Mouse (Mus musculus): ENCODE results near the gene Avpi1. TPM values are rescaled to one million over a fixed set of nuclear protein-coding genes. Genes with fewer than 3 reads are reported as not detected.
"Not testable (repeated sequence)": the region's sequence is repeated elsewhere in the genome, so short reads cannot be mapped to it uniquely, and the experiment has no call there.

The Avpi1 gene
- total RNA-seq, 2 experiments from 2014 or later: 15.8 to 18.0 TPM

- DNase-seq (ENCODE audit: low spot score in 2 of 2): no peak
These were observed 10.7 kb downstream of the Avpi1 start for GRCm38 (mm10) chr19:42118142-42118541.

GRCm38 (mm10) chr19:42115783-42116335, 13.0 kb downstream of the Avpi1 start:
- DNase-seq (ENCODE audit: low spot score in 2 of 2): no peak

GRCm38 (mm10) chr19:42104681-42105080, 24.2 kb downstream of the Avpi1 start:
- DNase-seq (ENCODE audit: low spot score in 2 of 2): no peak

GRCm38 (mm10) chr19:42099406-42099805, 29.5 kb downstream of the Avpi1 start:
- no peak for DNase-seq (ENCODE audit: low spot score in 2 of 2)

GRCm38 (mm10) chr19:42090637-42091141, 38.2 kb downstream of the Avpi1 start:
- no peak for DNase-seq (ENCODE audit: low spot score in 2 of 2)

GRCm38 (mm10) chr19:42089748-42090595, 38.9 kb downstream of the Avpi1 start, which contains the start of gene Pi4k2a:
Pi4k2a (plus strand) TSS chr19:42090470.
- DNase-seq (ENCODE audit: low spot score in 2 of 2): peak; percentile 97

GRCm38 (mm10) chr19:42089103-42089747, 39.6 kb downstream of the Avpi1 start:
- peak; percentile 40 to 52 for DNase-seq (ENCODE audit: low spot score in 2 of 2)

GRCm38 (mm10) chr19:42086166-42086565, 42.7 kb downstream of the Avpi1 start, which contains the start of gene Morn4:
Morn4 (minus strand) TSS chr19:42086357.
- DNase-seq (ENCODE audit: low spot score in 2 of 2): peak; percentile 94

GRCm38 (mm10) chr19:42085690-42086089, 43.2 kb downstream of the Avpi1 start:
- no peak for DNase-seq (ENCODE audit: low spot score in 2 of 2)

- not testable (repeated sequence) for DNase-seq (ENCODE audit: low spot score in 2 of 2)
These were observed 47.2 kb downstream of the Avpi1 start for GRCm38 (mm10) chr19:42081613-42082012.

GRCm38 (mm10) chr19:42080469-42080868, 48.4 kb downstream of the Avpi1 start:
- DNase-seq (ENCODE audit: low spot score in 2 of 2): no peak

- no peak for DNase-seq (ENCODE audit: low spot score in 2 of 2)
These were observed 48.9 kb downstream of the Avpi1 start for GRCm38 (mm10) chr19:42079950-42080349.

- DNase-seq (ENCODE audit: low spot score in 2 of 2): no peak
These were observed 49.9 kb downstream of the Avpi1 start for GRCm38 (mm10) chr19:42079006-42079405.

- no peak for DNase-seq (ENCODE audit: low spot score in 2 of 2)
These were observed 50.3 kb downstream of the Avpi1 start for GRCm38 (mm10) chr19:42078566-42078965.

GRCm38 (mm10) chr19:42075992-42076391, 52.9 kb downstream of the Avpi1 start:
- DNase-seq (ENCODE audit: low spot score in 2 of 2): no peak

- DNase-seq (ENCODE audit: low spot score in 2 of 2): no peak
These were observed 53.8 kb downstream of the Avpi1 start for GRCm38 (mm10) chr19:42075051-42075450.

Other genes starting within 250 kb of the Avpi1 start
- 10 to 100 TPM; 36.3 to 37.1 TPM for gene Rrp12, start 232.9 kb downstream of the Avpi1 start, total RNA-seq (2021)
- gene Pgam1, start 217.1 kb downstream of the Avpi1 start, total RNA-seq (2021): 100 to 1,000 TPM; 451 to 486 TPM
- 10 to 100 TPM; 28.8 to 32.2 TPM for gene Exosc1, start 195.6 kb downstream of the Avpi1 start, total RNA-seq (2021)
- 10 to 100 TPM; 60.2 to 67.4 TPM for gene Zdhhc16, start 195.6 kb downstream of the Avpi1 start, total RNA-seq (2021)
- 10 to 100 TPM; 28.9 to 35.2 TPM for gene Mms19, start 147.9 kb downstream of the Avpi1 start, total RNA-seq (2021)
- gene Ubtd1, start 147.3 kb downstream of the Avpi1 start, total RNA-seq (2021): 10 to 100 TPM; 15.8 to 18.9 TPM
- under 1 TPM; 0.34 to 0.40 TPM for gene Ankrd2, start 93.1 kb downstream of the Avpi1 start, total RNA-seq (2021)
- 1 to 10 TPM; 9.1 to 9.3 TPM for gene Hoga1, start 83.4 kb downstream of the Avpi1 start, total RNA-seq (2021)
- 1 to 10 TPM in 1 of 2 experiments, under 1 TPM in 1; 0.71 to 1.4 TPM for gene 4933411K16Rik, start 76.8 kb downstream of the Avpi1 start, total RNA-seq (2021)
- gene Morn4, start 42.7 kb downstream of the Avpi1 start, total RNA-seq (2021): 10 to 100 TPM; 63.7 to 68.2 TPM
- 10 to 100 TPM; 47.4 to 48.7 TPM for gene Pi4k2a, start 38.6 kb downstream of the Avpi1 start, total RNA-seq (2021)
- gene Marveld1, start 18.3 kb upstream of the Avpi1 start, total RNA-seq (2021): 10 to 100 TPM in 1 of 2 experiments, 1 to 10 TPM in 1; 9.9 to 12.9 TPM
- 100 to 1,000 TPM in 1 of 2 experiments, 10 to 100 TPM in 1; 86.9 to 124 TPM for gene Zfyve27, start 34.9 kb upstream of the Avpi1 start, total RNA-seq (2021)
- under 1 TPM in 1 of 2 experiments, not detected in 1; 0.18 TPM for gene Sfrp5, start 73.2 kb upstream of the Avpi1 start, total RNA-seq (2021)
- 10 to 100 TPM; 90.9 to 93.8 TPM for gene Golga7b, start 118.5 kb upstream of the Avpi1 start, total RNA-seq (2021)

Measured in layer of hippocampus, postnatal 10 days (tissue).